Comparison of ENCODE assay signal across 8 mouse cellular contexts in genomic region chr3:116424973-116425284, GRCm38 (mm10). TPM values are rescaled to one million over a fixed set of nuclear protein-coding genes. Genes with fewer than 3 reads are reported as not detected.
DNase-seq lines count a peak whose midpoint lies in the region; ATAC-seq lines count a peak whose summit lies in the region.

No protein-coding gene starts in this region.

- H3K27me3 ChIP-seq in heart, embryonic 14.5 days (ENCODE audit: control insufficient read depth, insufficient read depth, low read length) = no peaks in the 10 kb centered on the region
- no peaks in the 10 kb centered on the region for H3K27me3 ChIP-seq in liver, embryonic 13.5 days
- H3K27me3 ChIP-seq in stomach, embryonic 16.5 days (ENCODE audit: control insufficient read depth, insufficient read depth, low read length) = no peaks in the 10 kb centered on the region

- H3K9ac ChIP-seq in heart, embryonic 14.5 days (ENCODE audit: low read length) = peak overlapping the region; percentile 89
- peak overlapping the region; percentile 91 for H3K9ac ChIP-seq in liver, embryonic 13.5 days
- peak overlapping the region; percentile 90 for H3K9ac ChIP-seq in stomach, embryonic 16.5 days (ENCODE audit: low read length)

- H3K4me2 ChIP-seq in heart, embryonic 14.5 days (ENCODE audit: low read length) = peak overlapping the region; percentile 91
- peak overlapping the region; percentile 99 for H3K4me2 ChIP-seq in liver, embryonic 13.5 days
- peak overlapping the region; percentile 92 for H3K4me2 ChIP-seq in stomach, embryonic 16.5 days (ENCODE audit: low read depth, low read length)

- ATAC-seq in CD4-positive, CD25-positive, alpha-beta regulatory T cell, adult 4 months = peak; percentile 62
- peak; percentile 37 for ATAC-seq in heart, embryonic 14.5 days (ENCODE audit: insufficient number of reproducible peaks, insufficient read depth, low FRiP score, low read depth)
- peak; percentile 71 for ATAC-seq in liver, embryonic 13.5 days (ENCODE audit: low read depth)
- peak; percentile 68; the same call in 1 of the 2 replicates for ATAC-seq in stomach, embryonic 16.5 days (ENCODE audit: insufficient read depth, low FRiP score)

- H3K4me3 ChIP-seq in brown adipose tissue, adult 24 weeks (ENCODE audit: insufficient read depth, low read depth, low read length) = peak overlapping the region; percentile 72
- peak overlapping the region; percentile 85 to 100 for H3K4me3 ChIP-seq in heart, embryonic 14.5 days (ENCODE audit: control insufficient read depth in 1 of 2, insufficient read depth in 1 of 2, low read depth in 1 of 2, low read length in 2 of 2)
- H3K4me3 ChIP-seq in liver, embryonic 13.5 days (replicated peaks) = peak overlapping the region; percentile 96
- H3K4me3 ChIP-seq in stomach, embryonic 16.5 days (replicated peaks; ENCODE audit: low read length) = peak overlapping the region; percentile 99

- H3K27ac ChIP-seq in brown adipose tissue, adult 24 weeks (replicated peaks; ENCODE audit: low read depth, low read length) = peak overlapping the region; percentile 56
- peak overlapping the region; percentile 59 to 78 for H3K27ac ChIP-seq in heart, embryonic 14.5 days (replicated peaks in 1 of 2; ENCODE audit: control insufficient read depth in 1 of 2, insufficient read depth in 1 of 2, low read depth in 2 of 2, low read length in 2 of 2)
- H3K27ac ChIP-seq in liver, embryonic 13.5 days = peak overlapping the region; percentile 90
- peak overlapping the region; percentile 97 for H3K27ac ChIP-seq in stomach, embryonic 16.5 days (ENCODE audit: low read length)

- under 1% methylated on average over 11 of the region's 11 CpGs for WGBS in heart, embryonic 14.5 days
- WGBS in liver, embryonic 13.5 days (ENCODE audit: insufficient replicate concordance) = under 1% methylated on average over 11 of the region's 11 CpGs
- 0% methylated on average over 11 of the region's 11 CpGs for WGBS in stomach, embryonic 16.5 days

- no peaks in the 10 kb centered on the region; the same call in 1 of the 2 replicates for H3K36me3 ChIP-seq in heart, embryonic 14.5 days (ENCODE audit: control insufficient read depth, insufficient read depth, low read length)
- 0 out of 2 replicates have a peak, but pooled peaks cover 3% of the 10 kb centered on the region for H3K36me3 ChIP-seq in liver, embryonic 13.5 days
- H3K36me3 ChIP-seq in stomach, embryonic 16.5 days (ENCODE audit: control insufficient read depth, insufficient read depth, low read length) = no peaks in the 10 kb centered on the region

- H3K9me3 ChIP-seq in heart, embryonic 14.5 days (ENCODE audit: control insufficient read depth, low read length) = no peaks in the 10 kb centered on the region
- H3K9me3 ChIP-seq in liver, embryonic 13.5 days (replicated peaks) = no peaks in the 10 kb centered on the region
- H3K9me3 ChIP-seq in stomach, embryonic 16.5 days (replicated peaks; ENCODE audit: control insufficient read depth, low read length) = no peaks in the 10 kb centered on the region

- no peaks in the 10 kb centered on the region; the same call in 1 of the 2 replicates for H3K4me1 ChIP-seq in brown adipose tissue, adult 24 weeks (ENCODE audit: control insufficient read depth, insufficient read depth, insufficient read length, low read length)
- peaks cover 3 to 6% of the 10 kb centered on the region in 2 experiments for H3K4me1 ChIP-seq in heart, embryonic 14.5 days (ENCODE audit: control insufficient read depth in 2 of 2, insufficient read depth in 2 of 2, low read length in 2 of 2)
- peaks cover 25% of the 10 kb centered on the region for H3K4me1 ChIP-seq in liver, embryonic 13.5 days (replicated peaks)
- peaks cover 18% of the 10 kb centered on the region for H3K4me1 ChIP-seq in stomach, embryonic 16.5 days (ENCODE audit: control insufficient read depth, insufficient read depth, low read length)

- peak; percentile 62 for DNase-seq in fibroblast of lung, adult 2 months (ENCODE audit: low read depth)
- peak; percentile 92 for DNase-seq in kidney, postnatal 14 days
- peak; percentile 83 for DNase-seq in liver, embryonic 13.5 days
- peak; percentile 83 for DNase-seq in neural tube, embryonic 10.5 days (ENCODE audit: extremely low spot score, low spot score)

RNA-seq across cellular contexts. Expression of gene Cdc14a, which starts 1.1 kb away (rescaled TPM):
- polyA plus RNA-seq in CD4-positive, CD25-positive, alpha-beta regulatory T cell, adult 4 months (2017; shearing (Covaris generic)) = 10 to 100 TPM; 10.1 to 10.5 TPM
- polyA plus RNA-seq in brown adipose tissue, adult 24 weeks (2012; ENCODE audit: insufficient read depth, insufficient read length, missing spikeins) = 2.7 and 4.2 TPM in 2 replicates
- polyA plus RNA-seq in heart, embryonic 14.5 days (2014; fragmentation: Nextera tagmentation; extraction: Ambion mirVana) = 4.8 and 4.9 TPM in 2 replicates
- 2.1 and 2.5 TPM in 2 replicates for polyA plus RNA-seq in liver, embryonic 13.5 days (2015; fragmentation: Nextera tagmentation; extraction: Ambion mirVana)
- polyA plus RNA-seq in stomach, embryonic 16.5 days (2015; fragmentation: Nextera tagmentation; extraction: Ambion mirVana) = 8.7 and 9.2 TPM in 2 replicates

Comparison
In these comparisons a context has a peak if more than half of its experiments do, and no peak if none do; other contexts are left out.
1. Peak in every context shown above with its lines: DNase-seq, ATAC-seq, H3K4me3 ChIP-seq and H3K27ac ChIP-seq.